Mouse (Mus musculus) midbrain, embryonic 15.5 days (tissue): ENCODE data around the gene Ryr3. TPM values are rescaled to one million over a fixed set of nuclear protein-coding genes. Genes with fewer than 3 reads are reported as not detected.

Source experiments
- ATAC-seq: fragments of 200-750 bp; cut with Nextera tagmentation; replicated peaks from 2 replicates; pipeline ENCODE4 v1.8.0; 2017; ENCODE audit warnings: moderate TSS enrichment
- H3K27ac ChIP-seq: fragments of 300-500 bp; sonication (generic); 2 replicates; pipeline ENCODE4 v1.5.1; 2015; ENCODE audit warnings: mild to moderate bottlenecking, inconsistent platforms
- H3K27me3 ChIP-seq: fragments of 300-500 bp; sonication (generic); replicated peaks from 2 replicates; pipeline ENCODE4 v1.6.1; 2015; ENCODE audit warnings: inconsistent platforms
- H3K36me3 ChIP-seq: fragments of 300-500 bp; sonication (generic); replicated peaks from 2 replicates; pipeline ENCODE4 v1.6.1; 2015; ENCODE audit warnings: inconsistent platforms
- H3K4me1 ChIP-seq: fragments of 300-500 bp; sonication (generic); 2 replicates; pipeline ENCODE4 v1.6.1; 2015; ENCODE audit warnings: inconsistent platforms
- H3K4me2 ChIP-seq: fragments of 300-500 bp; sonication (generic); 2 replicates; pipeline ENCODE4 v1.6.1; 2015; ENCODE audit warnings: inconsistent platforms, mild to moderate bottlenecking, moderate library complexity
- H3K4me3 ChIP-seq: fragments of 300-500 bp; sonication (generic); 2 replicates; pipeline ENCODE4 v1.5.1; 2015; ENCODE audit warnings: mild to moderate bottlenecking, inconsistent platforms
- H3K9ac ChIP-seq: fragments of 300-500 bp; sonication (generic); 2 replicates; pipeline ENCODE4 v1.6.1; 2015; ENCODE audit warnings: mild to moderate bottlenecking, inconsistent platforms
- H3K9me3 ChIP-seq: fragments of 300-500 bp; sonication (generic); 2 replicates; pipeline ENCODE4 v1.6.1; 2016; ENCODE audit warnings: inconsistent platforms
- WGBS: fragments of 180-500 bp; shearing (Covaris S2); methylation state at CpG from one replicate; pipeline ENCODE4 v1.1.7; 2015; ENCODE audit warnings: mixed read lengths; 5-methylcytosine and 5-hydroxymethylcytosine counted together
- polyA plus RNA-seq: library from polyadenylated mRNA; unstranded; fragments of >200 nt; fragmentation: Nextera tagmentation; extraction: Ambion mirVana; gene quantifications from 2 replicates; pipeline ENCODE4 v1.2.1, GENCODE M21; 2015

The Ryr3 gene
- 5.0 and 6.0 TPM in 2 replicates for polyA plus RNA-seq

DNA sequence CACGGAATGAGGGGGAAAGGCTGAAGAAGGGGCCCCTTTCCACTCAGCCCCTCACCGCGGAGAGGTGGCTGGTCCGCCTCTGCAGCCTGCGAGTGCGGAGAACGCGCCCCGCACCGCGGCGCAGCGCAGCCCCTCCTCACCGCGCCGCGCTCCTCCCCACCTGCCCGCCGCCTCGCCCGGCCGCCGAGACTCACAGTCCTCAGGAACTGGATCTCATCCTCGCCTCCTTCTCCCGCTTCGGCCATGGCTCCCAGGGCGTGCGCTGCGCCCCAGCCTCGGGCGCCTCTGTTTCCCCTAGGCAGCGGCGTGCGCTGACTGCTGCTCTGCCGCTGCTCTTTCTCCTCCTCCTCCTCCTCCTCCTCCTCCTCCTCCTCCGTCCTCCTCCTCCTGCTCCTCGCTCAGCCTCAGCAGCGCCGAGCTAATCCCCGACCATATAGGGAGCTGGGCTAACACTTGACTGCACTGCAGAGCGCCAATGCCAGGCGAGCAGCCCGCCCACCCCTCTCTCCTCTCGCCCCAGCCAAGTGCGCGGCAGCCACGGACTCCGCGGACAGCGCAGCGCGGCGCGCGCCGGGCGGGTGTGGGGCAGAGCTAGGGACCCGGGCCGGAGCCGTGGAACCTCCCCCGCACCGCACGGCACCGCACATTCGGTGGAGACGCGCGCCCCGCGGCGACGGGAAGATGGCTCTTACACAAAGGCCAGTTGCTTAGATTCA lies at the start of gene Ryr3:
Gene Ryr3 (minus strand): TSS at position 351 of the 716 bp plus-strand sequence.
- H3K36me3 ChIP-seq = no peaks in the 10 kb centered on the region
- WGBS = 0% methylated on average over 60 of the region's 72 CpGs
- no peaks in the 10 kb centered on the region for H3K9me3 ChIP-seq
- H3K27ac ChIP-seq = peak within 1 kb of the TSS; percentile 94
- H3K27me3 ChIP-seq = 0 out of 2 replicates have a peak, but pooled peaks cover 5% of the 10 kb centered on the region
- peak; percentile 98 for ATAC-seq
- H3K4me2 ChIP-seq = peak within 1 kb of the TSS; percentile 83
- peak within 1 kb of the TSS; percentile 65 for H3K9ac ChIP-seq
- H3K4me1 ChIP-seq = peaks cover 16% of the 10 kb centered on the region; the same call in 1 of the 2 replicates
- peak within 1 kb of the TSS; percentile 75 for H3K4me3 ChIP-seq

DNA sequence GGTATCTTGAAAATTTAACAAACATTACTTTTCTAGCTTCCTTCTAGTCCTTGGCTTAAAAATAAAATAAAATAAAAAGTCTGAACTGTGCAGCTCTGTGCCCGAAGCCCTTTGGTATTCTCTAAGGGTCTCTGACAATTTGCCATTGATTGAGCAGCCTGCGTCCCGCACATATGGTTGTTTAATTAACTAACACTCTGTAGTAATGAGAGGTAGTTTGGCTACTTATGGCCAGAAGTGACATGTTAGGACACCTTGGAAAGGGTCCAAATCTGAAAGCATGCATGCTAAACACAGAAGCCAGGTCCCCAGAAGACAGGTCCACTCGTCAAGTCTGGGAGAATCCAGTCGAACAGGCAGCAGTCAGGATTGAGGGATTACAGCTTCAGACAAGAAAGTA lies 22.0 kb upstream of the Ryr3 start:
- Histone ChIP-seq H3K27me3 (no peaks in the 10 kb centered on the region), H3K4me3 (no peak overlapping the region), H3K4me1 (no peaks in the 10 kb centered on the region), H3K9ac (no peak overlapping the region), H3K27ac (no peak overlapping the region), H3K9me3 (no peaks in the 10 kb centered on the region), H3K36me3 (no peaks in the 10 kb centered on the region), H3K4me2 (no peak overlapping the region)
- 71% methylated on average over 5 of the region's 5 CpGs for WGBS
- no peak for ATAC-seq

DNA sequence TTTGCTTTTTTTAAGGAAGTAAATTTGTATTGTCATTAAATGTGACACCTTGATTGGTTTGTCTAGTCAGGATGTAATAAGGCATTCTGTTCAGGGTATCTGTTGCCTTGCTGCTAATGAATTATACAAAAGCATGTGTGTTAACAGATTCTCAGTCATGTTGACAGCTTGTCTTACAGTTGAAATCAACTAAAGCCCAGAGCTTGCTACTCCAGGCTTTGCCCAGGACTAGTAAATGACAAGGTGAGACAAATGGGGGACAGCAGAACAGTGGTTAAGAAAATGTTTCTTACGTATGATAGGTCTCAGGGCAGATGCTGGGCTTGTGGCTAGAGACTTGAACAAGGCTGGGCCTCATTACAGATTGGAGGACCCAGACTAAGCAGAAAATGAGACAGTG lies 20.1 kb upstream of the Ryr3 start:
- Histone ChIP-seq H3K27ac (no peak overlapping the region), H3K36me3 (no peaks in the 10 kb centered on the region), H3K9me3 (no peaks in the 10 kb centered on the region), H3K4me1 (no peaks in the 10 kb centered on the region), H3K9ac (no peak overlapping the region), H3K4me3 (no peak overlapping the region), H3K4me2 (no peak overlapping the region), H3K27me3 (no peaks in the 10 kb centered on the region)
- no peak for ATAC-seq
- WGBS = 67% methylated on average over 1 of the region's 1 CpGs

DNA sequence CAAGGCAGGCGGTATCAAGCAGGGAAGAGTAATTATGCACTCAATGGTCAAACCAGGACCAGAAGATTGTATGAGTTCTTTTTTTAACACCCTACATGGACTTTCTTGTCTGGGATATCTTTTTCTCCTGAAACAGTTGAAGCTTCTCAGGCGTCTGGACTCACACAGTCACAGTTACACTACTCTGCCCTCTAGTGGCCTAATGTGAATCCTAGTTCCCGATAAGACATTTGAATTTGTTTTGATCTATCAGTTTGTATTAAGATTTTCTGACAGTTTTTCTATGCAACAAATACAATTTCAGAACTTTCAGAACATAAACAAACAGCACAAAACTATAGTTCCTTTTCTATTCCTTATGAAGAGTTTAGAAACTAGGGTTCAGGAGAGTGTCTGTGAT lies 17.7 kb upstream of the Ryr3 start:
- Histone ChIP-seq H3K9me3 (no peaks in the 10 kb centered on the region), H3K4me1 (no peaks in the 10 kb centered on the region), H3K4me3 (no peak overlapping the region), H3K4me2 (no peak overlapping the region), H3K27ac (no peak overlapping the region), H3K27me3 (no peaks in the 10 kb centered on the region), H3K36me3 (no peaks in the 10 kb centered on the region), H3K9ac (no peak overlapping the region)
- 22% methylated on average over 3 of the region's 3 CpGs for WGBS
- ATAC-seq = peak; percentile 80; the same call in 1 of the 2 replicates

DNA sequence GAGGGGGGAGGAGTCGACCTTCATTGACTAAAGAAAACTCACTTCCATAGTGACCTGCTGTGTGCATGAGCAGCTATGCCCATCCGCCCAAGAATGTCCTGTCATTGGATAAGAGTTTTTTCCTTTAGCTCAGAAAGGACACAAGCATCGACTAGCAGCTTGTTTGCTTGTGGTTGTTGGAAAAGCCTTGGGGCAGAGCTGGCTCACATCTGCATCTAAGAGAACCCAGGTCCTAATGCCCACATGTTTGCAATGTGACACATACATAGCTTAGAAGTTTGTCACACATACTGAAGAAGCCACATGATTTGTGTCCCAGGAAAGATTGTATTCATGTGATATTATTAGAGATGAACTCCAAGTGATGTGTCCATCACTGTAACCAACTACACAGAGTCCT lies 16.5 kb upstream of the Ryr3 start:
- 41% methylated on average over 3 of the region's 3 CpGs for WGBS
- Histone ChIP-seq H3K36me3 (no peaks in the 10 kb centered on the region), H3K9ac (no peak overlapping the region), H3K9me3 (no peaks in the 10 kb centered on the region), H3K27ac (no peak overlapping the region), H3K27me3 (no peaks in the 10 kb centered on the region), H3K4me3 (no peak overlapping the region), H3K4me1 (no peaks in the 10 kb centered on the region), H3K4me2 (no peak overlapping the region)
- ATAC-seq = no peak

DNA sequence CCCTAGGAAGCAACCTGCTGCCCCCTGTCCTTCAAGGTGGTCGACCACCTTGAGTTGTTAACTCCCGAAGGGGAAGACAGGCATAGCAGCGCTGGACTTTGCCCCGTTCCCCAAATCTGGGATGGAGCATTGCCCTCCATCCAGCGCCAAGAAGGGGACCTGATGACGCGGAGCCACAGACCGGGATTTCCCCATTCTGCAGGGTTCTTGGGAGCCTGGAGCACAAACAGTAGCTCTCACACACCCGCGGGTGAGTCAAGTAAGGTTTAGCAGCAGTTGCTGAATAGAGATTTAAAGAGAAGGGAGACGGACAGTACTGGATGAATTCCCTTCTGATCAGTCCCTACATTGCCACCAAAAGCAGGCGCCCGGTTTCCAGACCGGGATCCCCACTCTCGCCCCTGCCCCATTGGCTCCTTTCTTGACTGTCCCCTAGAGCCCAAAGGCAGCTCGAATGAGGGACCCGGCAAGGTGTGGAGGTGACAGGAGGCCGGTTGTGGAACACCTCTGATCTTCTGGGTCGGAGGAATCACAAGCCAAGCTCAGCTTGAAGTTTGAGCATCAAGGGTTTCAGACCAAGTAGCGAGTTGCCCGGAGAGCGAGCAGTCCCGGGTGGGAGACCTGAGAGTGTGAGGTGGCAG lies 671 bp downstream of the Ryr3 start:
- Histone ChIP-seq H3K4me1 (peaks cover 16% of the 10 kb centered on the region; the same call in 1 of the 2 replicates), H3K4me2 (peak overlapping the region; percentile 83), H3K27ac (peak overlapping the region; percentile 94), H3K27me3 (0 out of 2 replicates have a peak, but pooled peaks cover 5% of the 10 kb centered on the region), H3K36me3 (no peaks in the 10 kb centered on the region), H3K9ac (peak overlapping the region; percentile 65), H3K9me3 (no peaks in the 10 kb centered on the region), H3K4me3 (peak overlapping the region; percentile 75)
- peak; percentile 2; the same call in 1 of the 2 replicates for ATAC-seq
- 4% methylated on average over 23 of the region's 23 CpGs for WGBS

DNA sequence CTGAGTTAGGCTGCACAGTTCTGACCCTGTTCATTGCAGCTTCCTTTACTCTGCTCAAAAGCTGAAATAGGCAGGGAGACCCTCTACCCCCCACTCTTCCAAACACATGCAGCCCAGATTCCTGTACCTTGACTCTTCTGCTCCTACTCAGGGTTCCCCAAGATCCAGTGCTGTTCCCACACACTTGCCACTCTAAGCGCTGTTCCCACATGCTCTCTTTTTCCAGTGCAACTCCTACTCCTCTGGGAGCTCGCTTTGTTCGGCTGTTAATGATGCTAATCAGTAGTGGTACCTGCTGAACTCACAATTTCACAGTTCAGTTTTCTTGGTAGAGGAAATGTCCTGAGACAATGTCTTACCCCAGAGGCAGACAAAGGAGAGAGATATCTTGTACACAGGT lies 6.9 kb downstream of the Ryr3 start:
- Histone ChIP-seq H3K4me3 (no peak overlapping the region), H3K27ac (no peak overlapping the region), H3K27me3 (no peaks in the 10 kb centered on the region), H3K4me1 (no peaks in the 10 kb centered on the region), H3K36me3 (no peaks in the 10 kb centered on the region), H3K9ac (no peak overlapping the region), H3K9me3 (no peaks in the 10 kb centered on the region), H3K4me2 (no peak overlapping the region)
- ATAC-seq = no peak
- 81% methylated on average over 3 of the region's 3 CpGs for WGBS

DNA sequence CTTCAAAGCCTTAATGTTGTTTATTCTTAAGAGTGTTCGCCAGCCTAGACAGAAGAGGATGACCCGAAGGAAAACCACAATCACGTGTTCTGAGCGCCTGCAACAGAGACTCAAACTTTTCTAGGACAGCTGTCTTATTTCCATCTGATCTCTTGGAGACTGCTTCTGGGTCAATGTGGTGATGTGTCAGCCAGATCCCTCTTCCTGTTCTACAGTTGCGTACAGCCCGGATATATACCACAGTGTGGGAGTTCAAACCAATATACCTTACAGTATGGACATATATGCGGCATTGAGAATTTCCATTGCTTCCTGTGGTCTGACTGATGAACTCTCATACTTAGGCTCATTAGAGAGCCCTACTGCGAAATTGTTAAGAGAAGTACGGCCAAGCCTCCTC lies 7.6 kb downstream of the Ryr3 start:
- H3K9me3 ChIP-seq = no peaks in the 10 kb centered on the region
- no peak for ATAC-seq
- H3K27me3 ChIP-seq = no peaks in the 10 kb centered on the region
- 92% methylated on average over 9 of the region's 9 CpGs for WGBS
- H3K27ac ChIP-seq = no peak overlapping the region
- no peak overlapping the region for H3K4me2 ChIP-seq
- no peaks in the 10 kb centered on the region for H3K36me3 ChIP-seq
- no peak overlapping the region for H3K4me3 ChIP-seq
- H3K9ac ChIP-seq = no peak overlapping the region
- no peaks in the 10 kb centered on the region for H3K4me1 ChIP-seq

DNA sequence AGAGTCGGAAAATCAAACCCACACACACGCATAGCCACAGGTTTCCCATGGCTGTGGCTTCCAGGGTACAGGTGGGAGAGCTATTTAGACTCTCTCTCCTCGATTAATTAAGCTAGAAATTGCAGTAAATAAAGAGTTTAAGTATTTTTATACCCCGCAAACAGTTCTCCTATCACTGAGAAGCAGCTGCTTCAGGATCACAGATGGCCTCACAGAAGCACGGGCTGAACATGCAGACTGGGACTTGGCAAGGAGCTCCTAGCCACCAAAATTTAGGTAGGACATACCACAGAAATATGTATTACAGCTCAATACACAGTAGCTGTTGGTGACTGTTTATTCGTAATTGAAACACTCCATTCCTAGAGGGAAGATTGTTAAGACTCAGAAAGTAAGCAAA lies 14.0 kb downstream of the Ryr3 start:
- Histone ChIP-seq H3K4me3 (no peak overlapping the region), H3K27ac (no peak overlapping the region), H3K36me3 (no peaks in the 10 kb centered on the region), H3K27me3 (no peaks in the 10 kb centered on the region), H3K4me1 (no peaks in the 10 kb centered on the region), H3K9ac (no peak overlapping the region), H3K9me3 (no peaks in the 10 kb centered on the region; the same call in 1 of the 2 replicates), H3K4me2 (no peak overlapping the region)
- 77% methylated on average over 6 of the region's 6 CpGs for WGBS
- no peak for ATAC-seq

DNA sequence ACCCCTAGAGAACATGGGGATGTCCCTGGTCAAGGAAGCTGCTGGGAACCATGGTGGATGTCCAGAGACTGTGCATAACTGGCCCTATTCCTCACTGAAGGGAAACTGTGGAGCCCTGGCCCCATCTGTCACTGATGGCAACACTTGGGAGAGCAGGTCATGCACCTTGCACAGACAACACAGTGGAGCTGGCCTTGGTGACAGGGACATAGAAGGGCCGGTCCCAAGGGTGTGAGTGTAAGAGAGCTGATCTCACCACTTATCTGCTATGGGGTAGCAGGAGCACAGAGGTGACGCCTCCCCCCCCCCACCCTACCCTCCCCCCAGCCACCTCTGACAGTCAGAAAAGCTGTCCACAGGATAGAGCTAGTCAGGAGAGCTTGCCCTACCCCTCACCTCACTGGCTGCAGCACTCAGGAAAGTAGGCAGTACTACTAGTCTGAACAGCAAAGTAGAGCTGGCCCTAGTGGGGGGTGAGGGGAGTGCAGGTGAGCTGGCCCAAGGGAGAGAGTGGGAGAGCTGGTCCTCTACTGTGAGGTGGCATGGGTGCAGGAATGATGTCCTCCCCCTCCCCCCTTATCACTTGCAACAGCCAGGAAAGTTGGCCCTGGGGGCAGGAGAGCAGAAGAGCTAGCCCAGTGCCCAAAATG lies 17.7 kb downstream of the Ryr3 start:
- no peak overlapping the region for H3K9ac ChIP-seq

DNA sequence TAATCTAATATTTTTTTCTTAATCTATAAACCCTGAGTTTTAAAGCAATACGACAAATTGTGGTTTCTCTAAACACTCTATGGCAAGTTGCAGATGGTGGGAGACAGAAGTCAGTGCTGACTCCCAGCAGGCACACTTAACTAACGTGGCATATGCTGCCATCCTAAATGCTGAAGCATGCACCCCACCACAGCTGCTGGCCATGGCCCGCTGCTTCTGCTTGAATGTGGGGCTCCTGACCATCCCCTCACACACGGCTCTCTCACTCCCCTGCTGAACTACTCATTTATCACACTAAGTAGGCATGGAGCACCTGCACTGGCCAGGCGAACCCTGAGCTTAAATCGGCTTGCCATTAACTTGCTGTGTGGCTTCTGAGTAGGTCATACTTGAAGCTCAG lies 29.7 kb downstream of the Ryr3 start:
- no peaks in the 10 kb centered on the region for H3K27me3 ChIP-seq
- WGBS = 83% methylated on average over 6 of the region's 6 CpGs
- no peaks in the 10 kb centered on the region for H3K36me3 ChIP-seq
- H3K9ac ChIP-seq = no peak overlapping the region
- ATAC-seq = no peak
- no peak overlapping the region for H3K4me3 ChIP-seq
- H3K4me2 ChIP-seq = no peak overlapping the region
- no peaks in the 10 kb centered on the region for H3K9me3 ChIP-seq
- H3K27ac ChIP-seq = no peak overlapping the region
- no peaks in the 10 kb centered on the region for H3K4me1 ChIP-seq

More for the DNA sequence above, 17.7 kb downstream of the Ryr3 start:
- no peak; the same call in 1 of the 2 replicates for ATAC-seq
- WGBS = 88% methylated on average over 2 of the region's 2 CpGs
- Histone ChIP-seq H3K4me1 (no peaks in the 10 kb centered on the region), H3K27ac (no peak overlapping the region), H3K36me3 (no peaks in the 10 kb centered on the region), H3K9me3 (no peaks in the 10 kb centered on the region; the same call in 1 of the 2 replicates), H3K4me3 (no peak overlapping the region), H3K4me2 (no peak overlapping the region), H3K27me3 (no peaks in the 10 kb centered on the region)

DNA sequence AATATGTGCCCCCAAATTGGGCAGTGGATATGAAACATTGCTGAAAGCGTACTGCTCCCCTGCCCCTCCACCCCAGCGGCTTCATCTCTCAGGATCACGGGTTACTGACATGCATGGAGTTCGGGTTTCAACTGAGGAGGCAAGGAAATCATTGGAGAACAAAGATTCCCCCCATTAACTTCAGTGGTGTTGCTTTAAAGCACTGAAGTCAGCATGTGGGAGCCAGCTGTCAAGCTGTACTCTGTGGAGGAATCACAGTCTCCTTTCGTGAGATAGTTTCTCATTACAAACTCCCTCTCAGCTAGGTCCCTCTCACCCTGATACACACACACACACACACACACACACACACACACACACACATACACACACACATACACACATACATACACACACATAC lies 35.2 kb downstream of the Ryr3 start:
- H3K9me3 ChIP-seq = no peaks in the 10 kb centered on the region
- no peaks in the 10 kb centered on the region for H3K36me3 ChIP-seq
- no peak overlapping the region for H3K4me3 ChIP-seq
- 58% methylated on average over 5 of the region's 5 CpGs for WGBS
- no peak for ATAC-seq
- H3K27me3 ChIP-seq = no peaks in the 10 kb centered on the region
- no peak overlapping the region for H3K27ac ChIP-seq
- H3K4me1 ChIP-seq = no peaks in the 10 kb centered on the region
- no peak overlapping the region for H3K9ac ChIP-seq
- H3K4me2 ChIP-seq = no peak overlapping the region
